Mouse (Mus musculus) heart, embryonic 12.5 days (tissue): Measurements from ENCODE around the gene Ap4s1. TPM values are rescaled to one million over a fixed set of nuclear protein-coding genes. Genes with fewer than 3 reads are reported as not detected.

Experiments
- polyA plus RNA-seq: library from polyadenylated mRNA; unstranded; fragments of >200 nt; fragmentation: Nextera tagmentation; extraction: Ambion mirVana; gene quantifications from 2 replicates; pipeline ENCODE4 v1.2.1, GENCODE M21; 2016

The Ap4s1 gene
- polyA plus RNA-seq, 1 experiment from 2014 or later: 36.3 TPM

Other genes with a start within 250 kb of the Ap4s1 start
- gene Coch, start 97.7 kb upstream of the Ap4s1 start, polyA plus RNA-seq: 1.1 and 3.3 TPM in 2 replicates
- 54.8 and 58.6 TPM in 2 replicates for gene Strn3, start 864 bp downstream of the Ap4s1 start, polyA plus RNA-seq
- 38.9 and 41.1 TPM in 2 replicates for gene Hectd1, start 138.5 kb downstream of the Ap4s1 start, polyA plus RNA-seq